Mouse (Mus musculus): Measurements from ENCODE around the gene Nubp2. TPM values are rescaled to one million over a fixed set of nuclear protein-coding genes. Genes with fewer than 3 reads are reported as not detected.

The Nubp2 gene
- polyA plus RNA-seq, 1 experiment: 29.8 TPM

- H3K4me3 ChIP-seq (ENCODE audit: low read depth, low read length): peak overlapping the region; percentile 63
- peaks cover 2% of the 10 kb centered on the region for H3K4me1 ChIP-seq (ENCODE audit: control insufficient read depth, insufficient read depth, low read length)
- H3K27me3 ChIP-seq (ENCODE audit: control insufficient read depth, insufficient read depth, low read length, poor library complexity, severe bottlenecking): no peaks in the 10 kb centered on the region
- H3K36me3 ChIP-seq (ENCODE audit: control insufficient read depth, insufficient read depth, low read length, poor library complexity, severe bottlenecking): no peaks in the 10 kb centered on the region
- TF ChIP-seq POLR2A (IDR thresholded peaks at IDR 0.05; ENCODE audit: insufficient read depth, low read length) (no peak), EP300 (IDR thresholded peaks at IDR 0.05; ENCODE audit: insufficient read depth, low read depth, low read length) (no peak), CTCF (IDR thresholded peaks at IDR 0.05; ENCODE audit: low read depth, low read length) (no peak)
- H3K9me3 ChIP-seq (replicated peaks; ENCODE audit: control insufficient read depth, insufficient read depth, low read length, poor library complexity, severe bottlenecking): no peaks in the 10 kb centered on the region
- peak overlapping the region; percentile 59 for H3K9ac ChIP-seq (ENCODE audit: low read depth, poor library complexity, severe bottlenecking)
- H3K27ac ChIP-seq (ENCODE audit: insufficient read depth, low read length): peak overlapping the region; percentile 31; the same call in 1 of the 2 replicates
Observed at GRCm38 (mm10) chr17:24877336-24878116, 8.6 kb downstream of the Nubp2 start.

DNA sequence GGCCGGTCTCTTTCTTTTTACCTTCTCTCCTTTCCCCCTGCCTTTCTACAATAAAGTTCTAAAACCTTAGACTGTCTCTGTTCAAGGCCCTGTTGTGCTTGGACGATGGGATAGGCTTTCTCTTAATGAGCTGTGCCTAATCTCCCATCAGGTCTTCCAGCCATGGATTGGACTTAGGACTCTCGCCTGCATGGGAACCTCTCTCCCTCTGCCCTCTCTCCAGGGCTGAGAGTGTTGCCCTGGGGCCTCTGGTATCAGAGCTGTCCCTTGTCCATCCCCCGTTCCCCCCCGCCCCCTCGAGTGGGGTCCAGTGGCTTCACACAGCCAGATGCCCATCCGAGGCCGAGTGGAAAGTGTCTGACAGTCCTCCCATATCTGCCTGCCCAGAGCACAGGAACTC is 11.2 kb downstream of the Nubp2 start:
- H3K9ac ChIP-seq (ENCODE audit: low read depth, poor library complexity, severe bottlenecking): no peak overlapping the region
- H3K9me3 ChIP-seq (replicated peaks; ENCODE audit: control insufficient read depth, insufficient read depth, low read length, poor library complexity, severe bottlenecking): no peaks in the 10 kb centered on the region
- TF ChIP-seq CTCF (IDR thresholded peaks at IDR 0.05; ENCODE audit: low read depth, low read length) (no peak), POLR2A (IDR thresholded peaks at IDR 0.05; ENCODE audit: insufficient read depth, low read length) (no peak)
- no peaks in the 10 kb centered on the region for H3K27me3 ChIP-seq (ENCODE audit: control insufficient read depth, insufficient read depth, low read length, poor library complexity, severe bottlenecking)
- no peak overlapping the region for H3K4me3 ChIP-seq (ENCODE audit: low read depth, low read length)
- peaks cover 2% of the 10 kb centered on the region for H3K4me1 ChIP-seq (ENCODE audit: control insufficient read depth, insufficient read depth, low read length)
- no peaks in the 10 kb centered on the region for H3K36me3 ChIP-seq (ENCODE audit: control insufficient read depth, insufficient read depth, low read length, poor library complexity, severe bottlenecking)
- peak overlapping the region; percentile 69 for H3K27ac ChIP-seq (ENCODE audit: insufficient read depth, low read length)

GRCm38 (mm10) chr17:24874405-24874745 is 11.8 kb downstream of the Nubp2 start:
- Histone ChIP-seq H3K27me3 (ENCODE audit: control insufficient read depth, insufficient read depth, low read length, poor library complexity, severe bottlenecking) (no peaks in the 10 kb centered on the region), H3K9me3 (replicated peaks; ENCODE audit: control insufficient read depth, insufficient read depth, low read length, poor library complexity, severe bottlenecking) (no peaks in the 10 kb centered on the region), H3K9ac (ENCODE audit: low read depth, poor library complexity, severe bottlenecking) (no peak overlapping the region), H3K4me3 (ENCODE audit: low read depth, low read length) (peak overlapping the region; percentile 0), H3K36me3 (ENCODE audit: control insufficient read depth, insufficient read depth, low read length, poor library complexity, severe bottlenecking) (no peaks in the 10 kb centered on the region), H3K4me1 (ENCODE audit: control insufficient read depth, insufficient read depth, low read length) (peaks cover 2% of the 10 kb centered on the region), H3K27ac (ENCODE audit: insufficient read depth, low read length) (peak overlapping the region; percentile 78)
- TF ChIP-seq CTCF (IDR thresholded peaks at IDR 0.05; ENCODE audit: low read depth, low read length) (no peak), POLR2A (IDR thresholded peaks at IDR 0.05; ENCODE audit: insufficient read depth, low read length) (no peak), EP300 (IDR thresholded peaks at IDR 0.05; ENCODE audit: insufficient read depth, low read depth, low read length) (no peak)

DNA sequence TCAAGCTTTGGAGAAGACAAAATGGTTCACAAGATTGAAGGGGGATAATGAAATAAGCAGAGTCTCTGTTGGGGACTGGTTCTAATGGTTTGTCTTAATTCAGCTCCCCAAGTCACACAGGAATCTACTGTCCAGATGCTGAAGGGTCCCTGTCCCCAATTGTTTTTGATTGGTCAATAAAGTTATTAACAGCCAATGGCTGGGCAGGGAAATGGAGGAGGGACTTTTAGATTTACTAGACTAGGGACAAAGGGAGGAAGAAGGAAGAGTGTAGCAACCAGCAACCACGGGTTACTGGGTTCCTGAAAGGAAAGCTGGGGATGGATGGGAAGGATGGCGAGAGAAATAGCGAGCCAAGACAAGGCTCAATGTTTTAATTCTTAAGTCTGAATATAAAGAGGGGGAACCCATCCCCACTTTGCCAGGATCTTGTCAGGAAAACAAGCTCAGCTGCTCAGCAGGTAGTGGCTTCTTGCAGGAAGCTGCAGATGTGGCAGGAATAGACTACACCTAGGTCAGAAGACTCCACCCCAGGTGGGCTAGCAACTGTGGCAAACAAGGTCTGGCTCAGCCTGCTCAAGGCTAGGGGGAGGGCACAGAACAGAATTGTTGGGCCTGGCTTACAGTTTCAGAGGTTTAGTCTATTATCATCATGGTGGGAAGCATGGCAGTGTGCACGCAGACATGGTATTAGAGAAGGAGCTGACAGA is 12.3 kb downstream of the Nubp2 start:
- no peaks in the 10 kb centered on the region for H3K27me3 ChIP-seq (ENCODE audit: control insufficient read depth, insufficient read depth, low read length, poor library complexity, severe bottlenecking)
- peak overlapping the region; percentile 78 for H3K27ac ChIP-seq (ENCODE audit: insufficient read depth, low read length)
- H3K9me3 ChIP-seq (replicated peaks; ENCODE audit: control insufficient read depth, insufficient read depth, low read length, poor library complexity, severe bottlenecking): no peaks in the 10 kb centered on the region
- H3K4me1 ChIP-seq (ENCODE audit: control insufficient read depth, insufficient read depth, low read length): peaks cover 2% of the 10 kb centered on the region
- peak overlapping the region; percentile 0 for H3K4me3 ChIP-seq (ENCODE audit: low read depth, low read length)
- TF ChIP-seq EP300 (IDR thresholded peaks at IDR 0.05; ENCODE audit: insufficient read depth, low read depth, low read length) (no peak), POLR2A (IDR thresholded peaks at IDR 0.05; ENCODE audit: insufficient read depth, low read length) (no peak), CTCF (IDR thresholded peaks at IDR 0.05; ENCODE audit: low read depth, low read length) (no peak)
- no peaks in the 10 kb centered on the region for H3K36me3 ChIP-seq (ENCODE audit: control insufficient read depth, insufficient read depth, low read length, poor library complexity, severe bottlenecking)
- H3K9ac ChIP-seq (ENCODE audit: low read depth, poor library complexity, severe bottlenecking): no peak overlapping the region

DNA sequence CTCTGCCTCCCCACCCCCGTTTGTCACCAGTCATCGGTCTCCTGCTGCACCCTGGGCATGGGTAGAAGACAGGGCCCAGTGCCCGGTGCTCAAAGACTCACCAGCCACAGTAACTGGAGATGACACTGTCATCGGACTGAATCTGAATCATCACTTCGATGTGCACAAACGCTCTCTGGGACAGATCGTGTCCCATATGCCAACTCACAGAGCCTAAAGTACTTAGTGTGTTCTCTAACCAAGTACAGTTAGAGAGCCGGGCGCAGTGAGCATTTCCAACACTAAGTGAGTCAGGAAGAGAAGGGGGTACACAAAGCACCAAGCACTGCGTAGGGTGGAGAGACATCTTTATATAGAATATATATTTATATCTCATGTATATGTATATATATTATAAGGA is 18.2 kb downstream of the Nubp2 start:
- Histone ChIP-seq H3K36me3 (ENCODE audit: control insufficient read depth, insufficient read depth, low read length, poor library complexity, severe bottlenecking) (no peaks in the 10 kb centered on the region), H3K4me1 (ENCODE audit: control insufficient read depth, insufficient read depth, low read length) (no peaks in the 10 kb centered on the region), H3K27me3 (ENCODE audit: control insufficient read depth, insufficient read depth, low read length, poor library complexity, severe bottlenecking) (no peaks in the 10 kb centered on the region), H3K9ac (ENCODE audit: low read depth, poor library complexity, severe bottlenecking) (no peak overlapping the region), H3K4me3 (ENCODE audit: low read depth, low read length) (no peak overlapping the region), H3K27ac (ENCODE audit: insufficient read depth, low read length) (no peak overlapping the region), H3K9me3 (replicated peaks; ENCODE audit: control insufficient read depth, insufficient read depth, low read length, poor library complexity, severe bottlenecking) (no peaks in the 10 kb centered on the region)
- TF ChIP-seq POLR2A (IDR thresholded peaks at IDR 0.05; ENCODE audit: insufficient read depth, low read length) (no peak), CTCF (IDR thresholded peaks at IDR 0.05; ENCODE audit: low read depth, low read length) (no peak), EP300 (IDR thresholded peaks at IDR 0.05; ENCODE audit: insufficient read depth, low read depth, low read length) (no peak)

DNA sequence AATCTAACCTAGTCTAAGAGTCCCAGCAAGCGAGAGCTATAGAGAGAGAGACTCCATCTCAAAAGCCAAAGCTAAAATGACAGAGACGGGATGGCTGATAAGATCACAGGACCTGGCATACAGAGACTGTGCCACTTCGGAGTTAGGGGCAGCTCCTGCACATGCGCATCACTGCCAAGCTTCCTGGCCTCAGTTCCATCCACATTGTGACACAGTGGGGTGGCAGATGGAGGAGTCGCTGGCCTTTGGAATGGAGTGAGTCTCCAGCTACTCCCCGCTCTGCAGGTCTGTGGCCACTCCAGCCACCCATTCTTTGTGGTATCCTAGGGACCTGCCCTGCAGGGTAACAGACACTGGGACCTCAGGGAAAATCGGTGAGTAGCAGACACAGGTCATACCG is 20.4 kb downstream of the Nubp2 start, which contains the start of gene Igfals:
Gene Igfals (plus strand): TSS at position 222 of the 400 bp plus-strand sequence.
- TF ChIP-seq EP300 (IDR thresholded peaks at IDR 0.05; ENCODE audit: insufficient read depth, low read depth, low read length) (no peak), POLR2A (IDR thresholded peaks at IDR 0.05; ENCODE audit: insufficient read depth, low read length) (no peak), CTCF (IDR thresholded peaks at IDR 0.05; ENCODE audit: low read depth, low read length) (no peak)
- Histone ChIP-seq H3K27me3 (ENCODE audit: control insufficient read depth, insufficient read depth, low read length, poor library complexity, severe bottlenecking) (no peaks in the 10 kb centered on the region), H3K4me1 (ENCODE audit: control insufficient read depth, insufficient read depth, low read length) (no peaks in the 10 kb centered on the region), H3K9ac (ENCODE audit: low read depth, poor library complexity, severe bottlenecking) (no peak within 1 kb of the TSS), H3K36me3 (ENCODE audit: control insufficient read depth, insufficient read depth, low read length, poor library complexity, severe bottlenecking) (no peaks in the 10 kb centered on the region), H3K9me3 (replicated peaks; ENCODE audit: control insufficient read depth, insufficient read depth, low read length, poor library complexity, severe bottlenecking) (no peaks in the 10 kb centered on the region), H3K4me3 (ENCODE audit: low read depth, low read length) (no peak within 1 kb of the TSS), H3K27ac (ENCODE audit: insufficient read depth, low read length) (no peak within 1 kb of the TSS)

All from ES-Bruce4 (cell line).